Mouse (Mus musculus): ENCODE data around the gene Cacna1i.

DNA sequence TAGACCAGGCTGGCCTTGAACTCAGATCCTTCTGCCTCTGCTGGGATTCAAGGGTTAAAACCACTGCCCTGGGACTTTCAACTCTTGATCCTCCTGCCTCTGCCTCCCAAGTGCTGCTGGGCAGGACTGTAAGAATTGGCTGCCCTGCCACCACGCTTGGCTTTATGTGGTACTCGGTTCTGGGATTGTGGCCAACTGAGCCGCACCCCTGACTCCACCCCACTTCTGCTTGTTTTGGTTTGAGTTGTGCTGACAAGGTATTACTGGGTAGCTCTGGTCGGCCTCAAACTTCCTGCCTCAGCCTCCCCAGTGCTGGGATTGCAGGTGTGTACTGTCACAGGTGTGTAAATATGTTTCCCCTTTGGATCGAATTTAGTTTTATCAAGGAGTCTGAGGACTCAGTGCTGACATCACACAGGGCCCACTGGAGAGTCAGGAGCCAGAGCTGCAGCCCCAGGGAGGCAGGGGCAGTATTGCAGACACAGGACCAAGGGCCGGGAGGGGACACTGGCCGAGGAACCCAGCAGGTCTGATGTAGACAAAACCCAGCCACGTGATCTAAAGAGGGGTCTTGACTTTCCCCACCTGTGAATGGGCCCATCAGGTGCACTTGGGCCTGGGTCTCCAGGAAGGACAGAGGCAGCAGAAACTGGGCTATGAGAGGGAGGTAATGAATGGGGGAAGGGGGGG is 30.9 kb downstream of the Cacna1i start:
- TF ChIP-seq CTCF (IDR thresholded peaks at IDR 0.05; ENCODE audit: low read depth, low read length) (no peak), POLR2A (IDR thresholded peaks at IDR 0.05; ENCODE audit: insufficient read depth, low read length) (no peak)

Data from ES-Bruce4 (cell line).